12 mouse cellular contexts compared by ENCODE assay signal in genomic region chr1:130551407-130552249, GRCm38 (mm10).
DNase-seq lines count a peak whose midpoint lies in the region; ATAC-seq and TF ChIP-seq lines count a peak whose summit lies in the region.
"Had no signal": no experiment of that assay in that cellular context is flagged by ENCODE, and none has a peak within 500 bp of the region (broad histone marks: within the 10 kb centered on the region; RNA-seq: fewer than 3 reads in every experiment).

No protein-coding gene starts in this region.

- H3K4me2 ChIP-seq in heart, postnatal 0 days (ENCODE audit: low read depth, low read length): no peak overlapping the region
- H3K4me2 ChIP-seq in liver, embryonic 12.5 days: no peak overlapping the region
- no peak overlapping the region for H3K4me2 ChIP-seq in hindbrain, embryonic 12.5 days (replicated peaks)

- no peaks in the 10 kb centered on the region for H3K36me3 ChIP-seq in heart, postnatal 0 days (replicated peaks; ENCODE audit: control insufficient read depth, insufficient read depth, low read length)
- H3K36me3 ChIP-seq in liver, embryonic 12.5 days: no peaks in the 10 kb centered on the region
- no peaks in the 10 kb centered on the region for H3K36me3 ChIP-seq in hindbrain, embryonic 12.5 days

- H3K9ac ChIP-seq in heart, postnatal 0 days (replicated peaks; ENCODE audit: low read depth, low read length): no peak overlapping the region
- no peak overlapping the region for H3K9ac ChIP-seq in liver, embryonic 12.5 days
- no peak overlapping the region for H3K9ac ChIP-seq in hindbrain, embryonic 12.5 days

- H3K27ac ChIP-seq in heart, postnatal 0 days (ENCODE audit: low read depth): peak overlapping the region; percentile 55
- no peak overlapping the region for H3K27ac ChIP-seq in liver, embryonic 12.5 days
- H3K27ac ChIP-seq in hindbrain, embryonic 12.5 days: no peak overlapping the region
- H3K27ac ChIP-seq: macrophage had no signal

- DNase-seq in heart, postnatal 0 days (ENCODE audit: low spot score): no peak
- no peak for DNase-seq in heart, postnatal 4 days
- DNase-seq in CD4-positive helper T cell, adult 2 months (ENCODE audit: low read depth, low spot score): peak; percentile 45
- DNase-seq in ZHBTc4 (ENCODE audit: low read depth, low spot score): peak; percentile 38
- no peak for DNase-seq in right cerebral cortex, adult 18-20 months
- no peak for DNase-seq in layer of hippocampus, postnatal 10 days (ENCODE audit: low spot score in 2 of 2)
- DNase-seq: cerebellum, adult 11-12 months; left cerebral cortex, postnatal 4 days had no signal

- TF ChIP-seq CTCF in heart, postnatal 0 days (IDR thresholded peaks at IDR 0.05; ENCODE audit: low read depth): no peak

- TF ChIP-seq EP300 in heart, postnatal 0 days (IDR thresholded peaks at IDR 0.05; ENCODE audit: low read depth): no peak

- no peak overlapping the region for H3K4me3 ChIP-seq in heart, postnatal 0 days (ENCODE audit: low read depth, low read length)
- H3K4me3 ChIP-seq in liver, embryonic 12.5 days: no peak overlapping the region
- H3K4me3 ChIP-seq in hindbrain, embryonic 12.5 days: no peak overlapping the region
- H3K4me3 ChIP-seq: myocyte had no signal

- no peaks in the 10 kb centered on the region for H3K9me3 ChIP-seq in heart, postnatal 0 days (replicated peaks; ENCODE audit: control insufficient read depth, low read length)
- H3K9me3 ChIP-seq in liver, embryonic 12.5 days (replicated peaks): no peaks in the 10 kb centered on the region
- H3K9me3 ChIP-seq in hindbrain, embryonic 12.5 days (replicated peaks): no peaks in the 10 kb centered on the region

- WGBS in heart, postnatal 0 days: 59% methylated on average over 5 of the region's 5 CpGs
- 55% methylated on average over 5 of the region's 5 CpGs for WGBS in liver, embryonic 12.5 days (ENCODE audit: insufficient replicate concordance)
- 84% methylated on average over 4 of the region's 5 CpGs for WGBS in hindbrain, embryonic 12.5 days

- ATAC-seq in heart, postnatal 0 days (ENCODE audit: insufficient read depth, low read depth): 0 out of 2 replicates have a peak, but pooled peaks have one; percentile 43
- ATAC-seq in liver, embryonic 12.5 days: 0 out of 2 replicates have a peak, but pooled peaks have one; percentile 21
- ATAC-seq in hindbrain, embryonic 12.5 days (ENCODE audit: low FRiP score): no peak

- H3K27me3 ChIP-seq in heart, postnatal 0 days (ENCODE audit: control insufficient read depth, insufficient read depth, low read length): no peaks in the 10 kb centered on the region
- H3K27me3 ChIP-seq in liver, embryonic 12.5 days (replicated peaks): no peaks in the 10 kb centered on the region
- no peaks in the 10 kb centered on the region for H3K27me3 ChIP-seq in hindbrain, embryonic 12.5 days

- H3K4me1 ChIP-seq in heart, postnatal 0 days (ENCODE audit: control insufficient read depth, insufficient read depth): peaks cover 4% of the 10 kb centered on the region
- H3K4me1 ChIP-seq in liver, embryonic 12.5 days: peaks cover 8% of the 10 kb centered on the region; the same call in 1 of the 2 replicates
- H3K4me1 ChIP-seq in hindbrain, embryonic 12.5 days: 0 out of 2 replicates have a peak, but pooled peaks cover 2% of the 10 kb centered on the region

Comparison
In these comparisons a context has a peak if more than half of its experiments do, and no peak if none do; other contexts are left out.
1. DNase-seq: peak in CD4-positive helper T cell, adult 2 months (single experiment) and ZHBTc4 (single experiment); none in heart, postnatal 0 days (single experiment), heart, postnatal 4 days (single experiment), right cerebral cortex, adult 18-20 months (single experiment) and layer of hippocampus, postnatal 10 days (0 of 2).